Mouse (Mus musculus) embryo, embryonic 11.5 days (tissue): ENCODE results near the gene Zbtb20.

Experiments used
- DNase-seq: peaks from one replicate; pipeline ENCODE4 v3.0.0-alpha.2; 2012; ENCODE audit warnings: low read depth, low spot score

Zbtb20 gene

GRCm38 (mm10) chr16:43510516-43510915 is 634.8 kb downstream of the Zbtb20 start:
- DNase-seq: no peak

GRCm38 (mm10) chr16:43511531-43511930 is 635.9 kb downstream of the Zbtb20 start:
- no peak for DNase-seq

GRCm38 (mm10) chr16:43513933-43514332 is 638.3 kb downstream of the Zbtb20 start:
- no peak for DNase-seq

GRCm38 (mm10) chr16:43515538-43515937 is 639.9 kb downstream of the Zbtb20 start:
- no peak for DNase-seq

- no peak for DNase-seq
Measured at GRCm38 (mm10) chr16:43520274-43520673, 644.6 kb downstream of the Zbtb20 start.

GRCm38 (mm10) chr16:43522482-43522881 is 646.8 kb downstream of the Zbtb20 start:
- no peak for DNase-seq

- no peak for DNase-seq
Measured at GRCm38 (mm10) chr16:43524179-43524578, 648.5 kb downstream of the Zbtb20 start.

- no peak for DNase-seq
Measured at GRCm38 (mm10) chr16:43525624-43526023, 649.9 kb downstream of the Zbtb20 start.

GRCm38 (mm10) chr16:43528300-43528699 is 652.6 kb downstream of the Zbtb20 start:
- no peak for DNase-seq

- no peak for DNase-seq
Measured at GRCm38 (mm10) chr16:43531328-43531727, 655.6 kb downstream of the Zbtb20 start.

- no peak for DNase-seq
Measured at GRCm38 (mm10) chr16:43534103-43534502, 658.4 kb downstream of the Zbtb20 start.

GRCm38 (mm10) chr16:43535912-43536311 is 660.2 kb downstream of the Zbtb20 start:
- DNase-seq: no peak

- no peak for DNase-seq
Measured at GRCm38 (mm10) chr16:43537163-43537562, 661.5 kb downstream of the Zbtb20 start.

- DNase-seq: no peak
Measured at GRCm38 (mm10) chr16:43539659-43540096, 664.0 kb downstream of the Zbtb20 start.

- no peak for DNase-seq
Measured at GRCm38 (mm10) chr16:43540108-43540507, 664.4 kb downstream of the Zbtb20 start.

GRCm38 (mm10) chr16:43540546-43541167 is 665.0 kb downstream of the Zbtb20 start:
- DNase-seq: no peak

- DNase-seq: no peak
Measured at GRCm38 (mm10) chr16:43545261-43545660, 669.6 kb downstream of the Zbtb20 start.

GRCm38 (mm10) chr16:43547323-43548180 is 671.9 kb downstream of the Zbtb20 start:
- no peak for DNase-seq

GRCm38 (mm10) chr16:43548774-43549173 is 673.1 kb downstream of the Zbtb20 start:
- no peak for DNase-seq

GRCm38 (mm10) chr16:43549425-43550089 is 673.9 kb downstream of the Zbtb20 start:
- DNase-seq: no peak

- no peak for DNase-seq
Measured at GRCm38 (mm10) chr16:43552443-43552842, 676.8 kb downstream of the Zbtb20 start.

GRCm38 (mm10) chr16:43557385-43557784 is 681.7 kb downstream of the Zbtb20 start:
- no peak for DNase-seq
